Mouse (Mus musculus): ENCODE results near the gene Prkg1.

- peak; percentile 24; the same call in 1 of the 2 replicates for TF ChIP-seq CTCF (IDR thresholded peaks at IDR 0.05; ENCODE audit: low read depth)
- TF ChIP-seq EP300 (IDR thresholded peaks at IDR 0.05; ENCODE audit: low read depth), result no peak
Observed at GRCm38 (mm10) chr19:30549044-30549853, 1215.6 kb downstream of the Prkg1 start, which contains the start of gene Dkk1.
